Mouse (Mus musculus) right cerebral cortex, postnatal 25 days (tissue): ENCODE results near the gene Mrpl36.
A peak's percentile ranks its signal among the peaks of the same experiment; 100 is the strongest.

Source experiments
- DNase-seq: peaks from one replicate; pipeline ENCODE4 v3.0.0; 2022

Gene Mrpl36

DNA sequence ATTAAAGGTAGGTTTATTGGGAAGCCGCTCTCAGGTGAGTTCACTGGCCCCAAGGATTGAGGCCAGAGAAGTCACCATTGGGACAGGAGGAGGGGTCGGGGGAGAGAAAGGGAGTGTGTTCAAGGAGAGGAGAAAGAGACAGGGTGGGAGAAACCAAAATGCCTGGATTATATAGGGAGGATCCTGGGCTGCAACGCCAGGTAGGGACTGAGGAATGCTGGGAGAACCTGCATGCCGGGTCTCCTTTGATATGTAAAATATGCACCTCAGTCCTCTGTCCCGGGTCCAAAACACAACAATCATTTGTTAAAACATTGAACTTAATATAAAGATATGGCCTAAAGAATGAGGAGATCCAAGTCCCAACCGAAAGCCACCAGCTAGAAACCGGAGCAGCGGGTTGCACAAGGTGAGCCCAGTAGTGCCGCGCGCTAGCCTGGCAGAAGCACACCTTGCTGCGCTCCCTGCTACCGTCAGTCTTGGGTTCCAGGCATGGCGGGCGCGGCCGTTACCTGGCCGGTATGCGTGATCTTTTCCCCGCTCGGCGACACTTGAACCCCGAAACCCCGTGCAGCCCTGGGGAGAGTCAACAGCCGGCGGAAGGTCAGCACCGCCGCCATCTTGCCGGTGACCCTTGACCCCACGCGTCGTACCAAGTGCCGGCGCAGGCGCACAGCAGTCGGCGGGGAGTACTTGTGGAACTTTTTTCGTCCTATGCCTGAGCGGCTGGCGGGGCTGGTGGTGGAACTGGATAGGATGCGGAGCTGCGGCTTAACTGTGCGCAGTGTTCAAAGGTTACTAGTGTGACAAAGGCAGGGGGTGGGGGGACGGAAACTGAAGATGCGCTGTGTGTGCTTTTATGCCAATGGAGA, at the start of gene Mrpl36, which contains the start of gene Ndufs6:
TSS of gene Mrpl36 (plus strand) at position 687 of the 872 bp plus-strand sequence.
TSS of gene Ndufs6 (minus strand) at position 716 of the 872 bp plus-strand sequence.
- peak; percentile 91 for DNase-seq

- no peak for DNase-seq
Measured at GRCm38 (mm10) chr13:73279196-73279595, 49.1 kb upstream of the Mrpl36 start.

GRCm38 (mm10) chr13:73282407-73282806, 45.9 kb upstream of the Mrpl36 start:
- DNase-seq = no peak

GRCm38 (mm10) chr13:73283534-73283933, 44.8 kb upstream of the Mrpl36 start:
- no peak for DNase-seq

DNA sequence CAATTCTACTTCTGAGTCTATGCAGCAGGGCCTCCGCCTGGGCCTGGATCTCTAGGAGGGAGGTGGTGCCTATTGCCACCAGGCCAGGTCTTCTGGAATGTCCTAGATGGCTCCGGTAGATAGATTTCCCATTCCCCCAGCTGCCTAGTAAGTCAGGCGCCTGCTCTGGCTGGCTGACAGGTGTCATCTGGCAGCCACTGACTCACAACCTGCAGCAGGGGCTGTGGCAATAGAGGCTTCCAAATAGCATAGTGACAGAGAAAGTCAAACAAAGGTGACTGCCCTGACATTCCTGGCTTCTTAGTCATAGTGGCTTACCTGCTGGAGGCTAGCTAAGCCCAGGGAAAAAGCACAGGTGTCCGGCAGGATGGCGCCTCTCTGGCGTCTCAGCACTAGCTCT, 38.1 kb upstream of the Mrpl36 start:
- DNase-seq = no peak

DNA sequence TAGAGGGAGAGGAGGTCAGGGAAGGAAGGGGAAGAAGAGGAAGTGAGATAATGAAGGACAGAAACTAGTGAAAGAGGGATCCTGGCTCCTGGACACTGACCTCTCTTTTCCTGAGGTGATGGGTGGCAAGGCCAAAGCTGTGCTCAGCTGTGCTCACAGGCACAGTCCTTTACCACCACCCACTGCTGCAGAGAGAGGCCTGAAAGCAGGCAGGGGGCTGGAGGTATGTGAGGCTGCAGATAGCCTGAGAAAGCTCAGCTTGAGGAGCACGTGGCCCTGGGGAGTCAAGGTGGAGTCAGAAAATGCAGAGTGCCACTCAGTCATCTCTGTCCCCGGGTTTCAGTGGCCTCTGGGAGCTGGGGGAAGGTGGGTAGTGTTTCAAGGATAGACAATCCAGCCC, 37.2 kb upstream of the Mrpl36 start:
- no peak for DNase-seq

DNA sequence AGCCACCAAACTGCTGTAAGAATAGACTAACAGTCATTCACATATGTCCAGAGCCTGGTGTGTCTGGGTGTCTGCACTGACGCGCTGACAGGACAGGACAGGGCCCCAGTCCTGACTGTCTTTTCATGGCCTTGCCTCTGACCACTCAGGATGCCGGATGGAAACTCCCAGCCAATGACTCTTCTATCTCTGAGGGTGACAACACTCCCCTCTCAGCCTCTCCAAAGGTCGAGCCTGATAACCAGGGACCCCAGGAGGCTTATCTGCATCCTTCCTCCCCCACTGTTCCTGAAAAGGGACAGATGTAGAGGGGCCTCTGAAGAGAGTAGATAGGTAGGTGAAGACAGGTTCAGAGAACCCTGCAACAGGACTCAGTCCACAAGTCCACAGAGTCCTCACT, 29.6 kb upstream of the Mrpl36 start:
- DNase-seq = no peak

- no peak for DNase-seq
Measured at GRCm38 (mm10) chr13:73299322-73299721, 29.0 kb upstream of the Mrpl36 start.

- DNase-seq = no peak
Measured at GRCm38 (mm10) chr13:73304729-73305128, 23.6 kb upstream of the Mrpl36 start.

GRCm38 (mm10) chr13:73305398-73306084, 22.8 kb upstream of the Mrpl36 start:
- no peak for DNase-seq

- DNase-seq = no peak
Measured at GRCm38 (mm10) chr13:73306085-73306410, 22.3 kb upstream of the Mrpl36 start.

GRCm38 (mm10) chr13:73306430-73306829, 21.9 kb upstream of the Mrpl36 start:
- DNase-seq = no peak

DNA sequence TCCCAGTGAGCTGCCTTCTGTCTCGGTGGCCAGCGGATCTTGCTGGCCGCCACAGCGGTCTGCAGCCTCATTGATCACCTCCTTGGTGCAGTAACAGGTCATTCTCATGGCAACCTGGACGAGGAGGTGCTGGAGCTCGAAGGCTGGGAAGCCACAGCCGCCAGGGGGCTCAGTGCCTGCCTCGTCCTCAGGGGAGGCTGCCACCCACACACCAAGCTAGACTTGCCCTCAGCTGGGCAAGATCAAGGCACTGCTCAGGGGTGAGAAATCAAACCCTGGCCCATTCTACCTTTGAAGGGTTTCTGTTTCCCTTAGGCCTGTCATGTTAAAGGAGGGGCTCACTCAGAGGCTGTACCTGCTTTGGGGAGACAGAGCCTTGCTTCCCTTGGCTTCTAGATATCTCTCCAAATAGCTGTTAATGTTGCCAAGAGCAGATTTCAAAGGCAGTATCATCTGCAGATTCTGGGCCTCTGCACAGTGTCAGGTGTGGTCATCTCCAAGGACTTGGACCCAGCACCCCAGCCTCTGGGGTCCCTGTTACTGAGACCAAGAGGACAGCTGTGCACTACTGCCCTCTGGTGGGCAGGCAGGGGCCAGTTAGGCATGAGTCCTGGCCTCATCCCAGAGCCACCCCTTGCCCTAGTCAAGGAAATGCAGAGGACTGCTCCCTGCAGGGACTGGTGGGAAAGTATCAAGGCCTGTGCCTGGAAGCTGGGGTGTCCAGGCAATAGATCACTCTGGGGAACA, 18.0 kb upstream of the Mrpl36 start:
- no peak for DNase-seq

DNA sequence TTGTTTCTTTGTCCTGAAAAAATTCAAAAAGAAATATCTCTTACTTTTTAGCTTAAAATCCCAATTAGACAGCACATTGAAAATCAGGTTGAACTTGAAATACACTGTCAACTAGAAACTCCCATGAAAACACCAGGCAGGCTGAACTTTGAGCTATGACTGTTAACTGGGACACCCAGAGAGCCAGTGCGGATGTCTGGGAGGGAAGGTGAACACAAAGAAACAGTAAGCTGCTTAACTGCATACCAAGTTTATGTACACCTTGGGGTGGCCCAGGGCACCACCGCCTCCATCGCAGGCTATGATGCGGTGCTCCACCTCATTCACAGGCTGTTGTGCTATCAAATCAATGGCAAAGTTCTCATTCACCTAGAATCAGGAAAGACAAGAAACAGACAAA, 8.3 kb upstream of the Mrpl36 start:
- no peak for DNase-seq

DNA sequence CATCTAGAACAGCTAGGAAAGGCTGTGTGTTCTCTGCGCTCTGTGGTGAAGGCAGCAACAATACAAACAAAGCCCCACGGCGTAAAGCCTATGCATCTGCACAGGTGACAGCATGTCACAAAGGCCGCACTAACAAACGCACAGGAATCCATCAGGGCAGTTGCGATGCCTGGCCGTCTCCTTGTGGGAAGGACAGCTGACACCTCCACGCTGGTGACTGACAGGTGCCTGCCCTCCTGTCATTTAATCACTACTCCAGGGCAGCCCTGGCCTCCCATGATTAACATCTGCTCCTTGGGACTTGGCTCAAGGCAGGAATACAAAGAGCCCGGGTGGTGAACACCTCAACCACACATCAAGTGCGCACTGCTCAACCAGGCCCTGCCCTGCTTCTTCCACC, 5.7 kb upstream of the Mrpl36 start:
- DNase-seq = no peak

DNA sequence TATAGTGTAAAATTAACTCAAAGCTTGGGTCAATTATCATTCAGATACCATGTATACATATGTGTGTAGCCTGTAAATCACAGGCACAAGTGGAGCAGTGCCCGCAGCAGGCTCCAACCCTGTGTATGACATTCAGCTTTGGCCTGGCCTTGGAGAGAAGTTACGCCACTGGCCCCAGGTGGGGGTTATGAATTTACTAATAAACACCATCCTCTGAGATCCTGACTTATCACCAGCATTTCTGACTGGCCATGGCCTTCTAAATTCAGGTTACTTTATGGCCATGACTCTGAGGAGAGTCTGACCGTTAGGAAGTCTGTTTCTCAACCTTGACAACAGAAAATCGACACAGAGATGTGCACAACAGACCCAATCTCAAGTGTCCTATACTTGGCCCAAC, 4.9 kb upstream of the Mrpl36 start:
- no peak for DNase-seq

DNA sequence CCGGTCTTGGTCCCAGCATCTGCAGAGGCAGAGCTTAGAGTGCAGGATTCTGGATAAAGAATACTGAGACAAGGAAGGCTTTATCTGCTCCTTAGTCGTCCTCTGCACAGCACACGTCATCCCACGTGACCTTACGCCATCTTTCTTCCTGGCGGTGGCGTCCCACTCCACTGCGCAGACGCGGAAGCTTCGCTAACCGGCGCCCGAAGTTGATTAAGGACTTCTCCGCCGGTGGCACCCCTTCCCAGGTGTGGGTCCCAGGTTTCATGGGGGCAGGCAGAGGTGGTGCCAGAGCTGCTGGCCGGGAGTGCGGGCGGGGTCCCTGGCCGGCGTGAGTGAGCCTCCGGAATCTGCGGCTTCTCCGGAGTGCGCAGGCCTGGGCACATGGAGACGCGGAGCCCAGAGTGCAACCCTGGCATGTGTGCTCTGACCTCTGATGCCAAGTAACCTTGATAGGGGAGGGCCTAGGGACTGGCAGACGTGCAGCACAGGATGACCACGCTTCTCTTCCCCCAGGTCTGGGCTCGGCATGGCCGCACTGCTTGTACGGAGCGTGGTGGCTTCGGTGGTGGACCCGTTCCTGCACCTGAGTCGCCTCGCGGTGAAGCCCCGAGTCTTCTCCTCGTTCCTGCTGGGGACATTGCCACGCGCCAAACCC, 2.7 kb downstream of the Mrpl36 start:
- peak; percentile 88 for DNase-seq

DNA sequence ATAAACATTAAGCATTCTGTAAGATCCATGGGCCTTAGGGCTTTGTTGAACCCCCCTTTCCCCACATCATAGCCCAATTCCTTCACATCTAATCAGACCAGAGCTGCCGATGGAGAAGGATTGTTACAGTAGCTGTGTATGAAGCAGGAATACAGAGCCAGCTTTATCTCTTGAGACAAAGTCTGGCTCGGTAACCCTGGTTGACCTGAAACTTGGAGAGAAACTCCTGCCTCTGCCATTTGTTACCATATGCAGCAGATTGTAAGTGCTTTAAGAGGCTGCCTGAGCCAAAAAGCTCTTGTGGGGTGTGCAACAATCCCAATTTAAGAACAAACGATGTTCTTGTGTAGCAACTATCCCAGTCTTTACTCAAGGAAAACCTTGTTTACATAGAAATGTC, 3.4 kb downstream of the Mrpl36 start:
- DNase-seq = no peak

- no peak for DNase-seq
Measured at GRCm38 (mm10) chr13:73336753-73337152, 8.4 kb downstream of the Mrpl36 start.

GRCm38 (mm10) chr13:73345102-73345890, 17.0 kb downstream of the Mrpl36 start:
- DNase-seq = no peak

- DNase-seq = no peak
Measured at GRCm38 (mm10) chr13:73346131-73346530, 17.8 kb downstream of the Mrpl36 start.

DNA sequence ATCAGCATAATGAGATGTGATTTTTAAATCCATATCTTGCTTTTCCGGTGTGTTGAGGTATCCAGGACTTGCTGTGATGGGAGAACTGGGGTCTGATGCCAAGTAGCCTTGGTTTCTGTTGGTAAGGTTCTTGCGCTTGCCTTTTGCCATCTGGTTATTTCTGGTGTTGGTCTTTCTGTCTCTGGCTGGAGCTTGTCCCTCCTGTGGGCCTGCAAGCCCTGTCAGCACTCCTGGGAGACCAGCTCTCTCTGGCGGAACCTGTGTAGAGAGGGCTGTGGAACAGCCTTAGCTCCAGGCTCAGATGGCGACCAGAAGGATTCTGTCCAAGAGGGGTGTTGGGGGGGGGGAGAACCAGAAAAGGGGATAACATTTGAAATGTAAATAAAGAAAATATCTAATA, 18.4 kb downstream of the Mrpl36 start:
- DNase-seq = no peak
